Mouse (Mus musculus): Measurements from ENCODE around the gene Notch2.

GRCm38 (mm10) chr3:97967627-97968026 lies 45.7 kb upstream of the Notch2 start:
- TF ChIP-seq POLR2A (IDR thresholded peaks at IDR 0.05; ENCODE audit: control insufficient read depth, low read depth, low read length) (no peak), CTCF (IDR thresholded peaks at IDR 0.05; ENCODE audit: control insufficient read depth, insufficient read depth, insufficient replicate concordance, low read depth, low read length) (no peak)

Measured in testis, adult 2 months (tissue).